Mouse (Mus musculus) Patski (cell line): Measurements from ENCODE around the gene Dnah14. TPM values are rescaled to one million over a fixed set of nuclear protein-coding genes. Genes with fewer than 3 reads are reported as not detected.
A peak's percentile ranks its signal among the peaks of the same experiment; 100 is the strongest.

Experiments used
- ATAC-seq: fragments of 100-300 bp; one replicate; pipeline ENCODE4 v1.8.0; 2021
- CTCF ChIA-PET: fragments of 350-600 bp; sonication (Branson Sonifier 250); formaldehyde crosslinking; loops from one replicate; lab custom pipeline; 2022; ENCODE audit warnings: inconsistent platforms; lab: Charles Lee
- POLR2A ChIA-PET: fragments of 350-600 bp; sonication (Branson Sonifier 250); formaldehyde crosslinking; loops from one replicate; lab custom pipeline; 2022; ENCODE audit warnings: antibody characterized with exemption, inconsistent platforms; lab: Charles Lee
- DNase-seq: peaks from one replicate; pipeline ENCODE4 v3.0.0-alpha.2; 2011; ENCODE audit warnings: low read depth, low spot score
- H3K27me3 ChIP-seq: fragments of 371-371 bp; one replicate; pipeline ENCODE4 v1.5.1; 2021
- CTCF ChIP-seq: fragments of 100-300 bp; IDR thresholded peaks from one replicate; pipeline ENCODE4 v1.5.1; 2021
- in situ Hi-C: fragments of 300-500 bp; cut with MboI; formaldehyde crosslinking; loops from 3 replicates; pipeline ENCODE4 v1.11.1; 2018; ENCODE audit warnings: low pct_unique_long_range_greater_than_20kb, mixed read lengths
- polyA plus RNA-seq: library from polyadenylated mRNA; unstranded; gene quantifications from one replicate; pipeline ENCODE4 v1.2.3, GENCODE M21; 2021

Gene Dnah14
- polyA plus RNA-seq, 1 experiment from 2014 or later, result 0.40 TPM

- H3K27me3 ChIP-seq, result no peaks in the 10 kb centered on the region
- CTCF ChIA-PET, result interaction anchor here (0.8 to 1.8 kb wide), 3 partner anchors 9 to 41 kb away, joined by 4 to 6 read pairs (median 4); no protein-coding TSS in a partner anchor
- no peak for ATAC-seq
- in situ Hi-C loops, result no loop called here
- POLR2A ChIA-PET, result interaction anchor here (0.6 kb wide), 1 partner anchor 179 kb away, joined by 3 read pairs; no protein-coding TSS in a partner anchor
- no peak for DNase-seq
- no peak for TF ChIP-seq CTCF
Observed at GRCm38 (mm10) chr1:181839746-181840366, 263.5 kb downstream of the Dnah14 start.

GRCm38 (mm10) chr1:181841396-181841795, 265.0 kb downstream of the Dnah14 start:
- ChIA-PET CTCF (interaction anchor here (2.3 kb wide), 1 partner anchor 40 kb away, joined by 9 read pairs; no protein-coding TSS in a partner anchor), POLR2A (interaction anchor here (1.1 kb wide), 3 partner anchors 9 to 13 kb away, joined by 3 to 4 read pairs (median 3); no protein-coding TSS in a partner anchor)
- in situ Hi-C loops, result no loop called here
- ATAC-seq, result no peak
- no peaks in the 10 kb centered on the region for H3K27me3 ChIP-seq
- TF ChIP-seq CTCF, result no peak
- no peak for DNase-seq

GRCm38 (mm10) chr1:181841864-181842672, 265.7 kb downstream of the Dnah14 start:
- CTCF ChIA-PET, result interaction anchor here (1.3 to 2.3 kb wide), 2 partner anchors 11 to 39 kb away, joined by 4 to 9 read pairs; no protein-coding TSS in a partner anchor
- DNase-seq, result no peak
- peak; percentile 96 for ATAC-seq
- POLR2A ChIA-PET, result interaction anchor here (0.6 to 1.1 kb wide), 5 partner anchors 8 to 27 kb away, joined by 3 to 4 read pairs (median 3); no protein-coding TSS in a partner anchor
- H3K27me3 ChIP-seq, result no peaks in the 10 kb centered on the region
- no peak for TF ChIP-seq CTCF
- in situ Hi-C loops, result no loop called here

- DNase-seq, result no peak
- POLR2A ChIA-PET, result interaction anchor here (0.8 to 1.1 kb wide), 2 partner anchors 16 to 27 kb away, joined by 3 read pairs; no protein-coding TSS in a partner anchor
- no peaks in the 10 kb centered on the region for H3K27me3 ChIP-seq
- in situ Hi-C loops, result no loop called here
- TF ChIP-seq CTCF, result no peak
- CTCF ChIA-PET, result interaction anchor here (1.3 to 2.3 kb wide), 4 partner anchors 10 to 38 kb away, joined by 3 to 9 read pairs (median 4); no protein-coding TSS in a partner anchor
- ATAC-seq, result no peak
Observed at GRCm38 (mm10) chr1:181842781-181843180, 266.4 kb downstream of the Dnah14 start, which contains the start of gene Lbr. Lbr (minus strand) TSS chr1:181843046.

GRCm38 (mm10) chr1:181844874-181845547, 268.7 kb downstream of the Dnah14 start:
- in situ Hi-C loops, result no loop called here

GRCm38 (mm10) chr1:181845767-181846166, 269.4 kb downstream of the Dnah14 start:
- POLR2A ChIA-PET, result no interaction called here
- no peaks in the 10 kb centered on the region for H3K27me3 ChIP-seq
- ATAC-seq (no peak), DNase-seq (no peak)
- in situ Hi-C loops, result no loop called here
- no peak for TF ChIP-seq CTCF
- CTCF ChIA-PET, result no interaction called here

More at GRCm38 (mm10) chr1:181844874-181845547, 268.7 kb downstream of the Dnah14 start:
- CTCF ChIA-PET, result interaction anchor here (0.6 kb wide), 1 partner anchor 733 kb away, joined by 3 read pairs; no protein-coding TSS in a partner anchor
- DNase-seq (no peak), ATAC-seq (no peak)
- no peak for TF ChIP-seq CTCF
- no peaks in the 10 kb centered on the region for H3K27me3 ChIP-seq
- POLR2A ChIA-PET, result no interaction called here

GRCm38 (mm10) chr1:181847396-181847795, 271.0 kb downstream of the Dnah14 start:
- CTCF ChIA-PET, result interaction anchor here (0.6 kb wide), 1 partner anchor 9 kb away, joined by 3 read pairs; no protein-coding TSS in a partner anchor
- ATAC-seq, result no peak
- in situ Hi-C loops, result no loop called here

GRCm38 (mm10) chr1:181848210-181848609, 271.9 kb downstream of the Dnah14 start:
- DNase-seq, result no peak
- no peak for TF ChIP-seq CTCF
- peak; percentile 89 for ATAC-seq
- in situ Hi-C loops, result no loop called here
- CTCF ChIA-PET, result no interaction called here
- H3K27me3 ChIP-seq, result no peaks in the 10 kb centered on the region
- POLR2A ChIA-PET, result interaction anchor here (0.8 kb wide), 1 partner anchor 247 kb away, joined by 3 read pairs; no protein-coding TSS in a partner anchor

More at GRCm38 (mm10) chr1:181847396-181847795, 271.0 kb downstream of the Dnah14 start:
- DNase-seq, result no peak
- H3K27me3 ChIP-seq, result no peaks in the 10 kb centered on the region
- no peak for TF ChIP-seq CTCF
- POLR2A ChIA-PET, result interaction anchor here (0.6 kb wide), 1 partner anchor 1522 kb away, joined by 3 read pairs; the partner anchor contains the start of gene Mia3

- POLR2A ChIA-PET, result interaction anchor here (0.7 kb wide), 1 partner anchor 9 kb away, joined by 3 read pairs; no protein-coding TSS in a partner anchor
- no peak for TF ChIP-seq CTCF
- ATAC-seq, result no peak
- no peak for DNase-seq
- CTCF ChIA-PET, result no interaction called here
- no peaks in the 10 kb centered on the region for H3K27me3 ChIP-seq
- in situ Hi-C loops, result no loop called here
Observed at GRCm38 (mm10) chr1:181850441-181850840, 274.1 kb downstream of the Dnah14 start.
